Mouse (Mus musculus): ENCODE data around the gene Scd4. TPM values are rescaled to one million over a fixed set of nuclear protein-coding genes. Genes with fewer than 3 reads are reported as not detected.

The Scd4 gene
- polyA plus RNA-seq, 1 experiment, result 0.97 TPM

DNA sequence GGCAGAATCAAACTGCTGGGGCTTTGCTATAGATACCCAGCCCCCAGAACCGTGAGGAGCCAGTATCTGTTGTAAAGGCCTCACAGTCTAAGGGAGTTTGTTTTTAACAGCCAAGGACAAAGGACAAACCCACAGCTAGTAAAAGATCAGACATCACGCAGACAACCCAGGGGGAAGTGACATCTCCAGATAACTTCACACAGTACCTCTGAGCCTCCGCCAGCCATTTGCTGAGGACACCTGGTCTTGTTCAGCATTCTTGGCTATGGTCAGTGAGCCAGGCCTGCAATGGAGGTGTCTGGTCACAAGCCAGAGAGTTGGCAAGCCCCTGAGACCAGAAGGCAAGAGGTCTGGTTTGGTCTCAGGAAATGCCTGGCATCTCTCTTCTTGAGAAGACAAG, 40.4 kb upstream of the Scd4 start:
- Histone ChIP-seq H3K4me3 (replicated peaks; ENCODE audit: extremely low read depth, low read depth, low read length) (no peak overlapping the region), H3K4me1 (ENCODE audit: control insufficient read depth, insufficient read depth, low read length) (peaks cover 9% of the 10 kb centered on the region)
- DNase-seq, result no peak
- 80% methylated on average over 3 of the region's 3 CpGs for whole genome bisulfite sequencing
- TF ChIP-seq POLR2A (IDR thresholded peaks at IDR 0.05; ENCODE audit: borderline replicate concordance, extremely low read depth, low read depth, low read length), result no peak
- TF ChIP-seq CTCF (IDR thresholded peaks at IDR 0.05; ENCODE audit: insufficient read depth, low read length), result no peak

DNA sequence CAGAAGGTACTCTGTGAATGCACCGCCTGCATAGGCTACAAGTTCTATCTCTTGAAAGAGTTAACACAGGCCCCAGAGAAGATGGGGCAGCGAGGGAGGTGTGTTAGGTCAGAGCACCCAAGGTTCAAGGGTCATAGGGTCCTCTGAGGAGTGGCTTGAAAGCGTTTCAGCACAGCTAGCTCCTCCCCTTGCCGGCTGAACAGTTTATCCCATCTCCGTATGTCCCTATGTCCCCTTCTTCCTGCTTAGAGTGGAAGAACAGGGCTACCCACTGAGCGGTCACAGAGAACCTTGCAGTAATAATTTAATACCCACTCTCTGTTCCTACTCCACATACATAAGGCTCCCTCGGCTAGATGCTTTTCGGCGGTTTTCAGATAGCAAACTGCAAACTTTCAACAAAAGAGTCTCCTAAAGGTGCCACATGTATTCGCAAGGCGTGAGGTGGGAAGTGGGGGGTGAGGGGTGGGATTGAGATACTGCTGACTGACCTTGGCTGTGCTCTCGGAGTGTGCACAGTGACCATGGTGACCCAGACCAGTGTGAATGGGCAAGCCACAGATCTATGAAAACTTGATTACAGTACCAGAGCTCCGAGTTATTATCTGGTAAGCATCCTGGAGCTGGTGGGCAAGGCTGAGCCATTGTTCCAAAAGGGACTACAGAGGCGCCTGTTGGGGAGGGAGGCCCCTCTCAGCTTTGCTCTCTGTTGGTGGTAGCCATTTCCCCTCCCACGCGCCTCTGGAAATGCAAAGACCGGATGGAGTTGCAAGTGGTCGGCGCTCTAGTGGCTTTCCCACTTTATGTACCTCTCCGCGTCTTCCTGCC, 39.7 kb upstream of the Scd4 start, which contains the start of gene Scd2:
TSS of gene Scd2 (plus strand) at position 734 of the 828 bp plus-strand sequence.
- 6% methylated on average over 21 of the region's 21 CpGs for WGBS
- DNase-seq, result no peak
- H3K4me1 ChIP-seq (ENCODE audit: control insufficient read depth, insufficient read depth, low read length), result peaks cover 9% of the 10 kb centered on the region

DNA sequence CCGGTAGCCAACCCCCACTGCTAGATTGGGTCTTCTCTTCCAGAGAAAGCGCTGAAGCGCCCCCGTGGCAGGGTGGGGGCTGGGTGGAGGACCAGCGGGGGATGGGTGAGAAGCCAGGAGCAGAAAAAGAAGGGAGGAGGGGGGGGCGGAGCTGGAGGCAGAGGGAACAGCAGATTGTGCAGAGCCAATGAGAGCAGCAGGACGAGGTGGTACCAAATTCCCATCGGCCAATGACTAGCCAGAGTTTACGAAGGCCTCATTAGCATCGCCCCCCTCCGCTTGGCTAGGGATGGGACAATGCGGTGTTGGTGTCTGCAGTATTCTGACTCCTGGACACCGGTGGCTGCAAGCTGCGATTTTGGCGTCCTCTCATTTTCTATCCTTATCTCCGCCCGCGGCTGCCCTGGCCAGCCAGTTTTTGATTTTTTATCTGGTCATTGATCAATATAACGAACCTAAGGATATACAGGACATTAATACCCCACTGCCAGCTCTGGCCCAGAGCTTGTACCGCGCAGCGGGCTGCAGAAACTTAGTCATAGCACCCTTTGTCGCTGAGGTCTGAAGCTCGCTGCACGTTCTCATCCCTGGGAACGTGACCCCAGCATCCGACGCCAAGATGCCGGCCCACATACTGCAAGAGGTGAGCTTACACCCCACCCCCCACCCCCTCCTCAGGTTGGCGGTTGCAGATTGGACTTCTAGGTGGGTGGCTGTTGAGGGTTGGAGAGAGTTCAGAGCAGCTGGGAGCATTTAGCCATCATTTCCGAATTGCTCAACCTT, 38.9 kb upstream of the Scd4 start:
- peak; percentile 86 for DNase-seq
- under 1% methylated on average over 30 of the region's 31 CpGs for WGBS
- TF ChIP-seq CTCF (IDR thresholded peaks at IDR 0.05; ENCODE audit: insufficient read depth, low read length) (no peak), POLR2A (IDR thresholded peaks at IDR 0.05; ENCODE audit: borderline replicate concordance, extremely low read depth, low read depth, low read length) (peak; percentile 94; the same call in 1 of the 2 replicates)
- Histone ChIP-seq H3K4me1 (ENCODE audit: control insufficient read depth, insufficient read depth, low read length) (peaks cover 9% of the 10 kb centered on the region), H3K4me3 (replicated peaks; ENCODE audit: extremely low read depth, low read depth, low read length) (peak overlapping the region; percentile 68)

More for the DNA sequence above, 39.7 kb upstream of the Scd4 start, which contains the start of gene Scd2:
- TF ChIP-seq POLR2A (IDR thresholded peaks at IDR 0.05; ENCODE audit: borderline replicate concordance, extremely low read depth, low read depth, low read length), result no peak
- TF ChIP-seq CTCF (IDR thresholded peaks at IDR 0.05; ENCODE audit: insufficient read depth, low read length), result no peak
- peak within 1 kb of the TSS; percentile 68 for H3K4me3 ChIP-seq (replicated peaks; ENCODE audit: extremely low read depth, low read depth, low read length)

DNA sequence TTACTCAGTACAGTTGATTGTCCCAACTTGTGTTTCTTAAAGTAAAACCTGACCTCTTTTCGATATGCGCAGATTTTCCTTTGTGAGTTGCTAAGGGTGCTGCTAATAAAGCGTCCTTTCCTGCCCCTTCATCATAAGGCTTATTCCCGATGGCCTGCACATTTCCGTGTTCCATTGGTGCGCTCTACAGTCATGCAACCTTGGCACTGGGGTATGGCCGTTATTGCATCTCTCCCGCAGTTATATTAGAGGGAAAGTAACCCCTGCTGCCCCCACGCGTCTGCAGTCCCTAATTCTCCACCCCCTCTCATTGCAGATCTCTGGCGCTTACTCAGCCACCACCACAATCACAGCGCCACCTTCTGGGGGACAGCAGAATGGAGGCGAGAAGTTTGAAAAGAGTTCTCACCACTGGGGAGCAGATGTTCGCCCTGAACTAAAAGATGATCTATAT, 38.3 kb upstream of the Scd4 start:
- Histone ChIP-seq H3K4me3 (replicated peaks; ENCODE audit: extremely low read depth, low read depth, low read length) (peak overlapping the region; percentile 68), H3K4me1 (ENCODE audit: control insufficient read depth, insufficient read depth, low read length) (peaks cover 9% of the 10 kb centered on the region)
- DNase-seq, result peak; percentile 89
- TF ChIP-seq POLR2A (IDR thresholded peaks at IDR 0.05; ENCODE audit: borderline replicate concordance, extremely low read depth, low read depth, low read length) (peak; percentile 37; the same call in 1 of the 2 replicates), CTCF (IDR thresholded peaks at IDR 0.05; ENCODE audit: insufficient read depth, low read length) (peak; percentile 89)
- under 1% methylated on average over 14 of the region's 14 CpGs for WGBS

DNA sequence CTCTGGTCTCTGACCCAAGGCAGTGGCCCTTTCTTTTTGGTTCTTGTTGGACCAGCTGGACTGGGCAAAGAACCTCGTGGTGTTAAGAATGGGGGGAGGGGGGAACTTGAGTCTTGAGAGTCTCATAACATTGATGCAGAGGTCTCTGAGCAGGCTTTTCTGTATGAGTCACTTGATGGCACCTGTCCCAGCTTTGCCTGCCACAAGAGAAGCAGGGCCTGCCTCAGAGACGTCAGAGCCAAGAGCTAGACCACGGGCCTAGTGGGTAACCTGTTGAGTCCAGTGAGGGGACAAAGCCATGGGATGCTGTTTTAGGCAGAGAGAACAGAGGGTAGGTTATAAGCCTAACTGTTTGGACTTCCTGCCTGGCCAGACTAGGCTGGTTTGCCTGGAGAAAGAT, 37.6 kb upstream of the Scd4 start:
- H3K4me3 ChIP-seq (replicated peaks; ENCODE audit: extremely low read depth, low read depth, low read length), result peak overlapping the region; percentile 68
- DNase-seq, result peak; percentile 63
- 6% methylated on average over 3 of the region's 3 CpGs for WGBS
- peaks cover 9% of the 10 kb centered on the region for H3K4me1 ChIP-seq (ENCODE audit: control insufficient read depth, insufficient read depth, low read length)
- TF ChIP-seq CTCF (IDR thresholded peaks at IDR 0.05; ENCODE audit: insufficient read depth, low read length) (no peak), POLR2A (IDR thresholded peaks at IDR 0.05; ENCODE audit: borderline replicate concordance, extremely low read depth, low read depth, low read length) (no peak)

DNA sequence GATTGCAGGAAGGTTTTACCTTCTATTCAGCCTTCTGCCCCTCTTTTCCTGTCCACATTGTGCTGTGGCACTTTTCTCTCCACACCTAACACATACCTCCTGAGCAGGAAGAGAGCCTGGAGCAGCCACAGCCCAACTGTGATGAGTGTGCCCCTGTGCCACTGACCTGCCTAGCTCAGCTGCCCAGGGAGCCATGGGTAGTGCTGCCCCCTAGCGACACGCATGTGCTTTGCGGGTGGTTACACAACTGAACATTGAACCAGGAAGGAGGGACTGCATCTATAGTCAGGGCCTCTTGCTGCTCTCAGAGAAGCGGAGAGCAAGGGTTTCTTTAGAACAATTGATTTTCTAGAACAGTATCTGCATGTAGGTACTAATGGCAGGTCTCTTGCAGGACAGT, 37.2 kb upstream of the Scd4 start:
- Histone ChIP-seq H3K4me1 (ENCODE audit: control insufficient read depth, insufficient read depth, low read length) (peaks cover 9% of the 10 kb centered on the region), H3K4me3 (replicated peaks; ENCODE audit: extremely low read depth, low read depth, low read length) (peak overlapping the region; percentile 50)
- peak; percentile 86 for DNase-seq
- WGBS, result 5% methylated on average over 4 of the region's 4 CpGs
- peak; percentile 99 for TF ChIP-seq CTCF (IDR thresholded peaks at IDR 0.05; ENCODE audit: insufficient read depth, low read length)
- peak; percentile 40; the same call in 1 of the 2 replicates for TF ChIP-seq POLR2A (IDR thresholded peaks at IDR 0.05; ENCODE audit: borderline replicate concordance, extremely low read depth, low read depth, low read length)

DNA sequence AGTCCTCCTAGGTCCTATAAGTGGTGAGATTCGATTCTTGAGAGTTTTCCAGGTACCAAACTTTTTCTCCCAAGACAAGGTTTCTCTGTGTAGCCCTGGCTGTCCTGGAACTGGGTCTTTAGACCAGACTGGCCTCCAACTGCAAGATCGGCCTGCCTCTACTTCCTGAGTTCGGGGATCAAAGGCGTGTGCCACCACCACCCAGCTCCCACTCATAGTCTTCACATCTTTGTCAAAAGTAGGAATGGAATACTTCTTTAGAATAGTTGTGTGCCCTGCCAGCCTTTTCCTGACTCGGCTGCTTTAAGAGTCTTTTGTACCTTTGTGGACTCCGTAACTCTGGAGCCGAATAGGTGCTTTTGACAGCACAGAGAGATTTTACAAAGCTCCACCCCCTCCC, 36.7 kb upstream of the Scd4 start:
- Histone ChIP-seq H3K4me1 (ENCODE audit: control insufficient read depth, insufficient read depth, low read length) (peaks cover 11% of the 10 kb centered on the region), H3K4me3 (replicated peaks; ENCODE audit: extremely low read depth, low read depth, low read length) (peak overlapping the region; percentile 50)
- 29% methylated on average over 7 of the region's 7 CpGs for whole genome bisulfite sequencing
- DNase-seq, result no peak
- TF ChIP-seq CTCF (IDR thresholded peaks at IDR 0.05; ENCODE audit: insufficient read depth, low read length) (no peak), POLR2A (IDR thresholded peaks at IDR 0.05; ENCODE audit: borderline replicate concordance, extremely low read depth, low read depth, low read length) (no peak)

DNA sequence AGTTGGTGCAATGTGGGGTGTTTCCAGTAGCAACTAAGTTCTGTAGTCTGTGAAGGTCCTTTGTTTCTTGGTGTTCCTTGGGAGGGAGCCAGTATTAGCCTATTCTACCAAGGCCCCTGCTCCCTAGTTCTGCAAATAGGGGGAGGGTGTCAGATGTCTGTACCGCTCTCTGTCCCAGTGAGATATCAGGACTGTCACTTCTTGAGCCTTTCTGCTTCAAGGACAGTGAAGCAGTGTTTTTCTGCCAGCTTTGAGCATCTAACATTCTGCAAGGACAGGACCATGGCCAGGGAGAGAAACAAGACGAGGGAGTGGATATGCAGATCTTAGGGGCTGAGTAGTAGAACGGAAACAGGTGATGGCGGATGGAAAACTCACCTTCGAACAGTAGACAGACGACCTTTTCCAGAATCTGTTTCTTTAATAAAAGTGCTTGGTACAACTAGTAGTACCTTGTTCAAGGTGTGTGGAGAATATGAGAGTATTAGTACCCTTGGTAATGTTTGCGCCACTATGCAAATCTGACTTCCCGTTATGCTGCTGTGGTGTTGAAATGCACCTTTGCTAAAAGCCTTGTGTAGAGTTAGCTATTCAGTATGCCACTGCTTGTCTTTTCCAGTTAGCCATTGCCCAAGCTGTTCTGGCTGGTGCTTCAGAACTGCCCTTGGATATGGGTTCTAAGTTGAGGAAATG, 35.7 kb upstream of the Scd4 start:
- TF ChIP-seq CTCF (IDR thresholded peaks at IDR 0.05; ENCODE audit: insufficient read depth, low read length) (no peak), POLR2A (IDR thresholded peaks at IDR 0.05; ENCODE audit: borderline replicate concordance, extremely low read depth, low read depth, low read length) (no peak)
- Histone ChIP-seq H3K4me1 (ENCODE audit: control insufficient read depth, insufficient read depth, low read length) (peaks cover 12% of the 10 kb centered on the region), H3K4me3 (replicated peaks; ENCODE audit: extremely low read depth, low read depth, low read length) (peak overlapping the region; percentile 27)
- WGBS, result 44% methylated on average over 8 of the region's 8 CpGs
- DNase-seq, result no peak

DNA sequence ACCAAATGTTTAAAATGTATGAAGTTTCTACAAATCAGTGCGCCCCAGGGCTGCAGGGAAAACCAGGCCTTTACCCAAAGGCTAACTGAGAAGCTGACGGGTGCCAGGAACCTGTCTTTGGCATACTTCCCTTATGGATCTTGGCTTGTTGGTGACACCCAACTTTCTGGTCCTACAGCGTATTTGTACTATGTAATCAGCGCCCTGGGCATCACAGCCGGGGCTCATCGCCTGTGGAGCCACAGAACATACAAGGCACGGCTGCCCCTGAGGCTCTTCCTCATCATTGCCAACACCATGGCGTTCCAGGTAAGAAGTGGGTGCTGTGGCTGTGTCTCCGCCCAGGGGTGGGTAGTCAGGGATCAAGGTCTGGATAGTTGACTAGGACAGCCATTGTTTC, 35.0 kb upstream of the Scd4 start:
- TF ChIP-seq CTCF (IDR thresholded peaks at IDR 0.05; ENCODE audit: insufficient read depth, low read length) (no peak), POLR2A (IDR thresholded peaks at IDR 0.05; ENCODE audit: borderline replicate concordance, extremely low read depth, low read depth, low read length) (no peak)
- DNase-seq, result no peak
- 48% methylated on average over 9 of the region's 9 CpGs for WGBS
- Histone ChIP-seq H3K4me3 (replicated peaks; ENCODE audit: extremely low read depth, low read depth, low read length) (peak overlapping the region; percentile 7), H3K4me1 (ENCODE audit: control insufficient read depth, insufficient read depth, low read length) (peaks cover 15% of the 10 kb centered on the region)
